Mouse (Mus musculus): ENCODE measurements around the gene Epb41l3. TPM values are rescaled to one million over a fixed set of nuclear protein-coding genes. Genes with fewer than 3 reads are reported as not detected.

Gene Epb41l3
- polyA plus RNA-seq, 1 experiment from 2014 or later: 140 TPM

- H3K4me3 ChIP-seq: no peak overlapping the region
- H3K9ac ChIP-seq: no peak overlapping the region
- H3K4me1 ChIP-seq (replicated peaks): peaks cover 9% of the 10 kb centered on the region; the same call in 1 of the 2 replicates
- WGBS: 61% methylated on average over 4 of the region's 4 CpGs
- H3K36me3 ChIP-seq: no peaks in the 10 kb centered on the region
- ATAC-seq (ENCODE audit: insufficient number of reproducible peaks, low FRiP score): no peak
- H3K27ac ChIP-seq (ENCODE audit: poor library complexity, severe bottlenecking): no peak overlapping the region
- H3K27me3 ChIP-seq (replicated peaks): no peaks in the 10 kb centered on the region
- 0 out of 2 replicates have a peak, but pooled peaks cover 6% of the 10 kb centered on the region for H3K9me3 ChIP-seq (replicated peaks)
- no peak overlapping the region for H3K4me2 ChIP-seq
Measured at GRCm38 (mm10) chr17:69301552-69301951, 226.1 kb downstream of the Epb41l3 start.

DNA sequence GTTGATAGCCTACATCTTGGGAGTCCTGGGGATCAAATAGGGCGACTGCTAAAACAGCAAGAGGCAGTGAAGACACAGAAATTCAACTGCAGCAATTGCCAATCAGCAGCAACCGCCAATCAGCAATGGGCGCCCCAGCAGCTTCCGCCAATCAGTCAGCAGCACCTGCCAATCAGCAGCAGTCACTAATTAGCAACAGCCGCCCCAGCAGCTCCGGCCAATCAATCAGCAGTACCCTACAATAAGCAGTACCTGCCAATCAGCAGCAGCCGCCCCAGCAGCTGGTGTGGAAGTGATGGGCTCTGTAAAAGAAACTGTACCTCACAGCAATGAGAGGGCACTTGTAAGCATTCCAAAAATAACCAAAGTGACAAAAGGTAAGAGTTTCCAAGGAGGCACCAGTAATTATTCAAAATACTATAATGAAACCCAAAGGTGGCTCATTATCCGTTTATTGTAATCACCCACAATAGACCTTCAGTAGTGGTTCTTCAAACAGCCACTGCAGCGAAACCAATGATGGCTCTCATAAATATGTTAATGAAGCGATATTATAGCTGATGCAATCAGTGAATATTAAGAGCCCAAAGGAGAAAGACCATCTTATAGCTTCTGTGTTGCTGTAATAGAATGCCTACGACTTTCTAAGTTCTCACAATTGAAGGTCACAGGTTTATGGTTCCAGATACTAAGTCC, 228.2 kb downstream of the Epb41l3 start:
- WGBS: 68% methylated on average over 11 of the region's 11 CpGs
- no peak overlapping the region for H3K4me3 ChIP-seq
- H3K27ac ChIP-seq (ENCODE audit: poor library complexity, severe bottlenecking): no peak overlapping the region
- no peaks in the 10 kb centered on the region for H3K9me3 ChIP-seq (replicated peaks)
- no peak overlapping the region for H3K9ac ChIP-seq
- no peak for ATAC-seq (ENCODE audit: insufficient number of reproducible peaks, low FRiP score)
- no peaks in the 10 kb centered on the region for H3K36me3 ChIP-seq
- no peak overlapping the region for H3K4me2 ChIP-seq
- H3K27me3 ChIP-seq (replicated peaks): no peaks in the 10 kb centered on the region
- H3K4me1 ChIP-seq (replicated peaks): peaks cover 9% of the 10 kb centered on the region; the same call in 1 of the 2 replicates

DNA sequence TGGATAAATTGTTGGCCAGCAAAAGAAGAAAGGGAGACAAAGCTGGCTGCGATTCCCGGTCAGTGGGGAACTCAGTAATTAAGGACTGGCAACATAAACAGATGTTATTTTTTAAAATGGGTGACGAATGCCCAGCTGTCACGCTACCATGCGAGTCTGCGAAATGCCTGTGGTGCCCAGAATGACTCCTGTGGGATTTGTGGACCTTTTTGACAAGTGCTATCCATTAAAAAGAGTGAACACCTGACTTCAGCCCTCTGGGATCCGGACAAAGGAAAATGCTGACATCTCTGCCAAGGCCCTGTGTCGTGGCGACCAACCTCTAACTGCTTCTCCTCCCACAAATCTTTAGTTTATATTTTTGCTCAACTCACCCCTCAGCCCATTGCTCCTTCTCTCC, 232.2 kb downstream of the Epb41l3 start:
- Histone ChIP-seq H3K9me3 (replicated peaks) (no peaks in the 10 kb centered on the region), H3K4me3 (no peak overlapping the region), H3K4me1 (replicated peaks) (no peaks in the 10 kb centered on the region), H3K4me2 (no peak overlapping the region), H3K27ac (ENCODE audit: poor library complexity, severe bottlenecking) (no peak overlapping the region), H3K36me3 (no peaks in the 10 kb centered on the region), H3K27me3 (replicated peaks) (no peaks in the 10 kb centered on the region), H3K9ac (no peak overlapping the region)
- whole genome bisulfite sequencing: 80% methylated on average over 9 of the region's 9 CpGs
- no peak for ATAC-seq (ENCODE audit: insufficient number of reproducible peaks, low FRiP score)

DNA sequence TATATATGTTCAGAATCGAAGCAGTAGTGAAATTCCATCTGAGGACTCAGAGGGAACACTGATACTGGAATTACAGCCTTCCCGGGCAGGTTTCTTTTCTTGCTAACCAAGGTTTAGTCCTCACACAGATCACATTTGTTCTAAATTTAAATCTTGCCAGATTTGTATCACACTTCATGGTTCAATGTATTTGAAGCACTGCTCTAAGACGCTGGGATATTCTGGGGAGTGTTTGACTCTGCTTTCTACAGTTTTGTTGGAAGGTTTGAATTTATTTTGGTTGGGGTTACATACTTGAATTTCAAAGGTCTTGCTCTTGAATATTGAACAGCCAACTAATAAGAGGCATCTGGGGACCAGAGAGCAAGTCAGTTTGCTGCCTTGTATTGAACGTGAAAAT, 234.4 kb downstream of the Epb41l3 start:
- Histone ChIP-seq H3K27ac (ENCODE audit: poor library complexity, severe bottlenecking) (no peak overlapping the region), H3K27me3 (replicated peaks) (no peaks in the 10 kb centered on the region), H3K4me2 (no peak overlapping the region), H3K4me3 (no peak overlapping the region), H3K4me1 (replicated peaks) (no peaks in the 10 kb centered on the region), H3K9ac (no peak overlapping the region), H3K9me3 (replicated peaks) (no peaks in the 10 kb centered on the region), H3K36me3 (no peaks in the 10 kb centered on the region)
- WGBS: 76% methylated on average over 4 of the region's 4 CpGs
- ATAC-seq (ENCODE audit: insufficient number of reproducible peaks, low FRiP score): no peak

- no peaks in the 10 kb centered on the region for H3K4me1 ChIP-seq (replicated peaks)
- no peak overlapping the region for H3K9ac ChIP-seq
- no peaks in the 10 kb centered on the region for H3K27me3 ChIP-seq (replicated peaks)
- H3K9me3 ChIP-seq (replicated peaks): no peaks in the 10 kb centered on the region
- H3K27ac ChIP-seq (ENCODE audit: poor library complexity, severe bottlenecking): no peak overlapping the region
- H3K4me2 ChIP-seq: no peak overlapping the region
- no peak overlapping the region for H3K4me3 ChIP-seq
- H3K36me3 ChIP-seq: no peaks in the 10 kb centered on the region
- WGBS: 84% methylated on average over 10 of the region's 10 CpGs
- ATAC-seq (ENCODE audit: insufficient number of reproducible peaks, low FRiP score): no peak
Measured at GRCm38 (mm10) chr17:69320496-69320895, 245.0 kb downstream of the Epb41l3 start.

GRCm38 (mm10) chr17:69322721-69323120, 247.2 kb downstream of the Epb41l3 start:
- Histone ChIP-seq H3K27ac (ENCODE audit: poor library complexity, severe bottlenecking) (no peak overlapping the region), H3K4me3 (no peak overlapping the region), H3K27me3 (replicated peaks) (no peaks in the 10 kb centered on the region), H3K9ac (no peak overlapping the region), H3K9me3 (replicated peaks) (no peaks in the 10 kb centered on the region), H3K36me3 (no peaks in the 10 kb centered on the region), H3K4me1 (replicated peaks) (no peaks in the 10 kb centered on the region), H3K4me2 (no peak overlapping the region)
- 86% methylated on average over 2 of the region's 2 CpGs for WGBS
- no peak for ATAC-seq (ENCODE audit: insufficient number of reproducible peaks, low FRiP score)

Other genes starting within 250 kb of the Epb41l3 start
- 0.17 and 0.32 TPM in 2 replicates for gene Tmem200c, start 249.1 kb upstream of the Epb41l3 start, polyA plus RNA-seq (2016; fragmentation: Nextera tagmentation; extraction: Ambion mirVana)

Measured in heart, embryonic 12.5 days (tissue).